Mouse (Mus musculus) lung, postnatal 0 days (tissue): ENCODE measurements around the gene Tuba1b. TPM values are rescaled to one million over a fixed set of nuclear protein-coding genes. Genes with fewer than 3 reads are reported as not detected.
"Not testable (repeated sequence)": the region's sequence is repeated elsewhere in the genome, so short reads cannot be mapped to it uniquely, and the experiment has no call there.

Experiments
- ATAC-seq: fragments of 200-750 bp; cut with Nextera tagmentation; 2 replicates; pipeline ENCODE4 v1.8.0; 2017; ENCODE audit warnings: moderate library complexity
- DNase-seq: peaks from one replicate; pipeline ENCODE4 v3.0.0-alpha.2; 2016; ENCODE audit warnings: low spot score
- H3K27ac ChIP-seq: fragments of 300-500 bp; sonication (generic); 2 replicates; pipeline ENCODE4 v1.5.1; 2014; ENCODE audit warnings: antibody characterized with exemption, mild to moderate bottlenecking, low read length, mixed read lengths
- H3K27me3 ChIP-seq: fragments of 300-500 bp; sonication (generic); replicated peaks from 2 replicates; pipeline ENCODE4 v1.6.1; 2014; ENCODE audit warnings: low read length, mixed read lengths; ENCODE audit not compliant: insufficient read depth
- H3K36me3 ChIP-seq: fragments of 300-500 bp; sonication (generic); 2 replicates; pipeline ENCODE4 v1.6.1; 2014; ENCODE audit warnings: low read length, mixed read lengths; ENCODE audit not compliant: insufficient read depth
- H3K4me1 ChIP-seq: fragments of 300-500 bp; sonication (generic); 2 replicates; pipeline ENCODE4 v1.6.1; 2014; ENCODE audit warnings: antibody characterized with exemption, low read depth, low read length, mixed read lengths; ENCODE audit not compliant: insufficient read depth
- H3K4me2 ChIP-seq: fragments of 300-500 bp; sonication (generic); replicated peaks from 2 replicates; pipeline ENCODE4 v1.6.1; 2014; ENCODE audit warnings: low read depth, mild to moderate bottlenecking, low read length, moderate library complexity, mixed read lengths
- H3K4me3 ChIP-seq: fragments of 300-500 bp; sonication (generic); 2 replicates; pipeline ENCODE4 v1.5.1; 2014; ENCODE audit warnings: low read depth, low read length
- H3K9ac ChIP-seq: fragments of 300-500 bp; sonication (generic); replicated peaks from 2 replicates; pipeline ENCODE4 v1.6.1; 2014; ENCODE audit warnings: low read depth, mild to moderate bottlenecking
- H3K9me3 ChIP-seq: fragments of 300-500 bp; sonication (generic); 2 replicates; pipeline ENCODE4 v1.6.1; 2016; ENCODE audit warnings: low read length, mixed read lengths
- CTCF ChIP-seq: IDR thresholded peaks from 2 replicates; pipeline ENCODE4 v1.5.1; 2016; ENCODE audit warnings: antibody characterized with exemption, mild to moderate bottlenecking
- EP300 ChIP-seq: IDR thresholded peaks from 2 replicates; pipeline ENCODE4 v1.6.1; 2016; ENCODE audit warnings: antibody characterized with exemption, mild to moderate bottlenecking, control low read depth
- WGBS: fragments of 180-500 bp; shearing (Covaris S2); extraction: QIAGEN DNeasy Blood & Tissue Kit; methylation state at CpG from one replicate; pipeline ENCODE4 v1.1.7; 2014; 5-methylcytosine and 5-hydroxymethylcytosine counted together
- polyA plus RNA-seq: library from polyadenylated mRNA; unstranded; fragments of >200 nt; fragmentation: Nextera tagmentation; extraction: Ambion mirVana; gene quantifications from 2 replicates; pipeline ENCODE4 v1.2.1, GENCODE M21; 2015

The Tuba1b gene
- polyA plus RNA-seq, 1 experiment from 2014 or later, result 415 TPM

DNA sequence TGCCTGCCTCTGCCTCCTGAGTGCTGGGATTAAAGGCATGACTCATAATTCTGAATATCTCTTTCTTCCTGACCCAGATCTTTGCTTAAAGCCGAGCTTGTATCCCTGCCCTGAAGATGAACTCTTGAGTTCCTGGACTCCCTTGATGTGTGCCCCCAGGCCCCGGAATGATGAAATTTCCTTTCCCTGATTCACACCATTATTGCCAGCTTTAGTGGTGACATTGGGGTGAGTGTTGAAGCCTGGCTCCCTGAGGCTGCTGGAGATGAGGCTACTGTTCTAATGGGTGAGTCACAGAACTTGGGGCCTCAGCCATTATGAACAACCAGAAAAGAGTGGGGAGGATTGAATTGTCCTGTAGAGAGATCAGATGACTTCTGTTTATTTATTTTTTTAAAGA is 7.2 kb upstream of the Tuba1b start:
- Histone ChIP-seq H3K4me1 (no peaks in the 10 kb centered on the region), H3K36me3 (no peaks in the 10 kb centered on the region), H3K4me3 (no peak overlapping the region), H3K4me2 (no peak overlapping the region), H3K9me3 (no peaks in the 10 kb centered on the region), H3K9ac (no peak overlapping the region), H3K27ac (no peak overlapping the region), H3K27me3 (no peaks in the 10 kb centered on the region)
- WGBS, result 58% methylated on average over 2 of the region's 2 CpGs
- DNase-seq (peak; percentile 34), ATAC-seq (peak; percentile 37; the same call in 1 of the 2 replicates)
- no peak for TF ChIP-seq CTCF
- no peak for TF ChIP-seq EP300

GRCm38 (mm10) chr15:98940816-98941215 is 6.5 kb upstream of the Tuba1b start:
- no peaks in the 10 kb centered on the region for H3K36me3 ChIP-seq
- DNase-seq (no peak), ATAC-seq (no peak)
- H3K9me3 ChIP-seq, result no peaks in the 10 kb centered on the region
- no peak overlapping the region for H3K4me2 ChIP-seq
- no peak overlapping the region for H3K4me3 ChIP-seq
- TF ChIP-seq CTCF (no peak), EP300 (no peak)
- H3K27me3 ChIP-seq, result no peaks in the 10 kb centered on the region
- no peak overlapping the region for H3K27ac ChIP-seq
- H3K9ac ChIP-seq, result no peak overlapping the region
- H3K4me1 ChIP-seq, result no peaks in the 10 kb centered on the region
- 59% methylated on average over 10 of the region's 10 CpGs for WGBS

- Histone ChIP-seq H3K4me1 (peaks cover 9% of the 10 kb centered on the region; the same call in 1 of the 2 replicates), H3K36me3 (no peaks in the 10 kb centered on the region), H3K27ac (peak overlapping the region; percentile 93), H3K9me3 (no peaks in the 10 kb centered on the region), H3K4me3 (peak overlapping the region; percentile 78), H3K4me2 (peak overlapping the region; percentile 66), H3K9ac (peak overlapping the region; percentile 76), H3K27me3 (no peaks in the 10 kb centered on the region)
- peak; percentile 99 for DNase-seq
- no peak for TF ChIP-seq EP300
- under 1% methylated on average over 30 of the region's 35 CpGs for WGBS
- ATAC-seq, result peak; percentile 84
Measured at GRCm38 (mm10) chr15:98933833-98934216, 540 bp downstream of the Tuba1b start.

GRCm38 (mm10) chr15:98933004-98933671 is 1.2 kb downstream of the Tuba1b start:
- H3K4me2 ChIP-seq, result peak overlapping the region; percentile 66
- H3K27ac ChIP-seq, result peak overlapping the region; percentile 58; the same call in 1 of the 2 replicates
- peak overlapping the region; percentile 76; the same call in 1 of the 2 replicates for H3K9ac ChIP-seq
- H3K4me1 ChIP-seq, H3K27me3 ChIP-seq, DNase-seq, H3K36me3 ChIP-seq, H3K9me3 ChIP-seq, ATAC-seq: not testable (repeated sequence)
- 2% methylated on average over 8 of the region's 9 CpGs for WGBS
- H3K4me3 ChIP-seq, result peak overlapping the region; percentile 78

GRCm38 (mm10) chr15:98930998-98931397 is 3.4 kb downstream of the Tuba1b start:
- 48% methylated on average over 3 of the region's 3 CpGs for WGBS
- no peaks in the 10 kb centered on the region for H3K27me3 ChIP-seq
- H3K4me2 ChIP-seq, result no peak overlapping the region
- ATAC-seq (no peak), DNase-seq (peak; percentile 55)
- H3K4me1 ChIP-seq, result peaks cover 9% of the 10 kb centered on the region; the same call in 1 of the 2 replicates
- H3K4me3 ChIP-seq, result no peak overlapping the region
- no peak overlapping the region for H3K9ac ChIP-seq
- TF ChIP-seq CTCF, result no peak
- 0 out of 2 replicates have a peak, but pooled peaks have one; percentile 49 for TF ChIP-seq EP300
- no peaks in the 10 kb centered on the region for H3K9me3 ChIP-seq
- no peaks in the 10 kb centered on the region for H3K36me3 ChIP-seq
- no peak overlapping the region for H3K27ac ChIP-seq

DNA sequence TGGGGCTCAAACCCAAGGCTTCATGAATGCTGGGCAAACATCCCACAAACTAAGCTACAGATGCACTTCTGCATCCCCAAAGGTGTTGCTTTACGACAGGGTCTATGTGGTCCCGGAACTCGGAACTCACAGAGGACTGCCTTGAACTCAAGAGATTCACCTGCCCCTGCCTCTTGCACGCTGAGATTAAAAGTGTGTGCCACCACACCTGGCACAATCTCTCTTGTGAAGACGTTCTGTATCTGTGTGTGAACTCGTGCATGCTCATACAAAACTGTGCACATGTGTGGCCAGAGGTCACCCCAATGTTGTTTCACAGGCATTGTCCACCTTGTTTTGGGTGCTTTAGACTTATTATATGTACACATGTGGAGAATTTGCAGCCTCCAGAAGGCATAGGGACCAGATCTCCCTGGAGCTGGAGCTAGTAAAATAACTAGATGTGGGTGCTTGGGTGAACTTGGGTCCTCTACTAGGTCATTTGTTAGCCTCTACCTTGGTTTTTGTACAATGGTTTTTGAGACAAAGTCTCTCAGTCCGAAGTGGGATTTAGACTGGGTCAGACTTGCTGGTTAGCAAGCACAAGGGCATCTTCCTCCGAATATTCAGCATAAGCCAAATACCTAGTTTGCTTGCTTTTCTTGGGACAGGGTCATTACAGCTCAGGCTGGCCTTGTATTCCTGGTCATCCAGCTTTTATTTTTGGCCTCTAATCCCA is 4.2 kb downstream of the Tuba1b start:
- no peak overlapping the region for H3K4me2 ChIP-seq
- no peaks in the 10 kb centered on the region for H3K9me3 ChIP-seq
- whole genome bisulfite sequencing, result 39% methylated on average over 8 of the region's 8 CpGs
- ATAC-seq, result no peak
- H3K36me3 ChIP-seq, result no peaks in the 10 kb centered on the region
- DNase-seq, result no peak
- H3K4me3 ChIP-seq, result no peak overlapping the region
- peaks cover 5% of the 10 kb centered on the region; the same call in 1 of the 2 replicates for H3K4me1 ChIP-seq
- H3K9ac ChIP-seq, result no peak overlapping the region
- H3K27ac ChIP-seq, result no peak overlapping the region
- no peak for TF ChIP-seq EP300
- no peak for TF ChIP-seq CTCF
- H3K27me3 ChIP-seq, result no peaks in the 10 kb centered on the region
